Mouse (Mus musculus): Measurements from ENCODE around the gene Ttc28.

- TF ChIP-seq MAX (IDR thresholded peaks at IDR 0.05) (no peak), CTCF (IDR thresholded peaks at IDR 0.05; ENCODE audit: control insufficient read depth, insufficient read depth, insufficient read length) (no peak), USF1 (IDR thresholded peaks at IDR 0.05; ENCODE audit: low read depth) (no peak), CEBPB (IDR thresholded peaks at IDR 0.05; ENCODE audit: low read depth) (no peak)
These were observed 298.9 kb downstream of the Ttc28 start for GRCm38 (mm10) chr5:111178324-111179076.
